Mouse (Mus musculus) lung, postnatal 0 days (tissue): ENCODE data around the gene Nedd9. TPM values are rescaled to one million over a fixed set of nuclear protein-coding genes. Genes with fewer than 3 reads are reported as not detected.

Experiments
- ATAC-seq: fragments of 200-750 bp; cut with Nextera tagmentation; 2 replicates; pipeline ENCODE4 v1.8.0; 2017; ENCODE audit warnings: moderate library complexity
- DNase-seq: peaks from one replicate; pipeline ENCODE4 v3.0.0-alpha.2; 2016; ENCODE audit warnings: low spot score
- H3K27ac ChIP-seq: fragments of 300-500 bp; sonication (generic); 2 replicates; pipeline ENCODE4 v1.5.1; 2014; ENCODE audit warnings: antibody characterized with exemption, mild to moderate bottlenecking, low read length, mixed read lengths
- H3K27me3 ChIP-seq: fragments of 300-500 bp; sonication (generic); replicated peaks from 2 replicates; pipeline ENCODE4 v1.6.1; 2014; ENCODE audit warnings: low read length, mixed read lengths; ENCODE audit not compliant: insufficient read depth
- H3K36me3 ChIP-seq: fragments of 300-500 bp; sonication (generic); 2 replicates; pipeline ENCODE4 v1.6.1; 2014; ENCODE audit warnings: low read length, mixed read lengths; ENCODE audit not compliant: insufficient read depth
- H3K4me1 ChIP-seq: fragments of 300-500 bp; sonication (generic); 2 replicates; pipeline ENCODE4 v1.6.1; 2014; ENCODE audit warnings: antibody characterized with exemption, low read depth, low read length, mixed read lengths; ENCODE audit not compliant: insufficient read depth
- H3K4me2 ChIP-seq: fragments of 300-500 bp; sonication (generic); replicated peaks from 2 replicates; pipeline ENCODE4 v1.6.1; 2014; ENCODE audit warnings: low read depth, mild to moderate bottlenecking, low read length, moderate library complexity, mixed read lengths
- H3K4me3 ChIP-seq: fragments of 300-500 bp; sonication (generic); 2 replicates; pipeline ENCODE4 v1.5.1; 2014; ENCODE audit warnings: low read depth, low read length
- H3K9ac ChIP-seq: fragments of 300-500 bp; sonication (generic); replicated peaks from 2 replicates; pipeline ENCODE4 v1.6.1; 2014; ENCODE audit warnings: low read depth, mild to moderate bottlenecking
- H3K9me3 ChIP-seq: fragments of 300-500 bp; sonication (generic); 2 replicates; pipeline ENCODE4 v1.6.1; 2016; ENCODE audit warnings: low read length, mixed read lengths
- CTCF ChIP-seq: IDR thresholded peaks from 2 replicates; pipeline ENCODE4 v1.5.1; 2016; ENCODE audit warnings: antibody characterized with exemption, mild to moderate bottlenecking
- EP300 ChIP-seq: IDR thresholded peaks from 2 replicates; pipeline ENCODE4 v1.6.1; 2016; ENCODE audit warnings: antibody characterized with exemption, mild to moderate bottlenecking, control low read depth
- WGBS: fragments of 180-500 bp; shearing (Covaris S2); extraction: QIAGEN DNeasy Blood & Tissue Kit; methylation state at CpG from one replicate; pipeline ENCODE4 v1.1.7; 2014; 5-methylcytosine and 5-hydroxymethylcytosine counted together
- polyA plus RNA-seq: library from polyadenylated mRNA; unstranded; fragments of >200 nt; fragmentation: Nextera tagmentation; extraction: Ambion mirVana; gene quantifications from 2 replicates; pipeline ENCODE4 v1.2.1, GENCODE M21; 2015

The Nedd9 gene
- polyA plus RNA-seq, 1 experiment from 2014 or later = 79.1 TPM

GRCm38 (mm10) chr13:41390698-41391097 lies 96.5 kb downstream of the Nedd9 start:
- ATAC-seq = no peak

GRCm38 (mm10) chr13:41386581-41386980 lies 100.6 kb downstream of the Nedd9 start:
- H3K4me1 ChIP-seq = no peaks in the 10 kb centered on the region
- H3K4me3 ChIP-seq = no peak overlapping the region
- WGBS = 54% methylated on average over 4 of the region's 4 CpGs
- H3K9me3 ChIP-seq = no peaks in the 10 kb centered on the region
- peak; percentile 64 for DNase-seq
- H3K36me3 ChIP-seq = no peaks in the 10 kb centered on the region
- peak; percentile 69 for ATAC-seq
- no peak overlapping the region for H3K4me2 ChIP-seq
- no peak overlapping the region for H3K9ac ChIP-seq
- no peaks in the 10 kb centered on the region for H3K27me3 ChIP-seq
- no peak overlapping the region for H3K27ac ChIP-seq
- TF ChIP-seq EP300 = no peak
- no peak for TF ChIP-seq CTCF

More at GRCm38 (mm10) chr13:41390698-41391097, 96.5 kb downstream of the Nedd9 start:
- no peak for DNase-seq
- no peak overlapping the region for H3K4me3 ChIP-seq
- 94% methylated on average over 2 of the region's 2 CpGs for WGBS
- no peak overlapping the region for H3K9ac ChIP-seq
- H3K27me3 ChIP-seq = no peaks in the 10 kb centered on the region
- no peaks in the 10 kb centered on the region for H3K36me3 ChIP-seq
- no peaks in the 10 kb centered on the region for H3K9me3 ChIP-seq
- H3K4me2 ChIP-seq = no peak overlapping the region
- no peak overlapping the region for H3K27ac ChIP-seq
- H3K4me1 ChIP-seq = no peaks in the 10 kb centered on the region
- TF ChIP-seq CTCF (no peak), EP300 (no peak)

- Histone ChIP-seq H3K9ac (no peak overlapping the region), H3K9me3 (no peaks in the 10 kb centered on the region), H3K4me1 (no peaks in the 10 kb centered on the region), H3K4me2 (no peak overlapping the region), H3K27me3 (no peaks in the 10 kb centered on the region), H3K36me3 (no peaks in the 10 kb centered on the region), H3K4me3 (no peak overlapping the region), H3K27ac (no peak overlapping the region)
- no peak for DNase-seq
- 59% methylated on average over 4 of the region's 4 CpGs for WGBS
- TF ChIP-seq CTCF = no peak
- no peak for TF ChIP-seq EP300
- no peak for ATAC-seq
These were observed 102.3 kb downstream of the Nedd9 start for GRCm38 (mm10) chr13:41384896-41385295.

GRCm38 (mm10) chr13:41382635-41383034 lies 104.5 kb downstream of the Nedd9 start:
- Histone ChIP-seq H3K4me2 (no peak overlapping the region), H3K27me3 (no peaks in the 10 kb centered on the region), H3K27ac (no peak overlapping the region), H3K4me3 (no peak overlapping the region), H3K9me3 (no peaks in the 10 kb centered on the region), H3K9ac (no peak overlapping the region), H3K4me1 (no peaks in the 10 kb centered on the region), H3K36me3 (no peaks in the 10 kb centered on the region)
- DNase-seq (no peak), ATAC-seq (no peak)
- TF ChIP-seq EP300 (no peak), CTCF (no peak)

- no peaks in the 10 kb centered on the region for H3K27me3 ChIP-seq
- WGBS = 78% methylated on average over 5 of the region's 5 CpGs
- no peak overlapping the region for H3K4me2 ChIP-seq
- H3K36me3 ChIP-seq = no peaks in the 10 kb centered on the region
- no peak overlapping the region for H3K27ac ChIP-seq
- no peaks in the 10 kb centered on the region for H3K4me1 ChIP-seq
- ATAC-seq (no peak), DNase-seq (no peak)
- no peak overlapping the region for H3K4me3 ChIP-seq
- no peak overlapping the region for H3K9ac ChIP-seq
- H3K9me3 ChIP-seq = no peaks in the 10 kb centered on the region
- no peak for TF ChIP-seq EP300
- no peak for TF ChIP-seq CTCF
These were observed 105.2 kb downstream of the Nedd9 start for GRCm38 (mm10) chr13:41381806-41382546.

GRCm38 (mm10) chr13:41381041-41381805 lies 105.9 kb downstream of the Nedd9 start:
- H3K4me3 ChIP-seq = no peak overlapping the region
- H3K9ac ChIP-seq = no peak overlapping the region
- no peaks in the 10 kb centered on the region for H3K27me3 ChIP-seq
- TF ChIP-seq CTCF (no peak), EP300 (no peak)
- H3K36me3 ChIP-seq = no peaks in the 10 kb centered on the region
- H3K4me2 ChIP-seq = no peak overlapping the region
- no peaks in the 10 kb centered on the region for H3K9me3 ChIP-seq
- H3K27ac ChIP-seq = no peak overlapping the region
- WGBS = 79% methylated on average over 7 of the region's 7 CpGs
- no peak for ATAC-seq
- DNase-seq = no peak
- H3K4me1 ChIP-seq = no peaks in the 10 kb centered on the region
